Comparison of ENCODE assay signal across 11 mouse cellular contexts in the genomic region with DNA sequence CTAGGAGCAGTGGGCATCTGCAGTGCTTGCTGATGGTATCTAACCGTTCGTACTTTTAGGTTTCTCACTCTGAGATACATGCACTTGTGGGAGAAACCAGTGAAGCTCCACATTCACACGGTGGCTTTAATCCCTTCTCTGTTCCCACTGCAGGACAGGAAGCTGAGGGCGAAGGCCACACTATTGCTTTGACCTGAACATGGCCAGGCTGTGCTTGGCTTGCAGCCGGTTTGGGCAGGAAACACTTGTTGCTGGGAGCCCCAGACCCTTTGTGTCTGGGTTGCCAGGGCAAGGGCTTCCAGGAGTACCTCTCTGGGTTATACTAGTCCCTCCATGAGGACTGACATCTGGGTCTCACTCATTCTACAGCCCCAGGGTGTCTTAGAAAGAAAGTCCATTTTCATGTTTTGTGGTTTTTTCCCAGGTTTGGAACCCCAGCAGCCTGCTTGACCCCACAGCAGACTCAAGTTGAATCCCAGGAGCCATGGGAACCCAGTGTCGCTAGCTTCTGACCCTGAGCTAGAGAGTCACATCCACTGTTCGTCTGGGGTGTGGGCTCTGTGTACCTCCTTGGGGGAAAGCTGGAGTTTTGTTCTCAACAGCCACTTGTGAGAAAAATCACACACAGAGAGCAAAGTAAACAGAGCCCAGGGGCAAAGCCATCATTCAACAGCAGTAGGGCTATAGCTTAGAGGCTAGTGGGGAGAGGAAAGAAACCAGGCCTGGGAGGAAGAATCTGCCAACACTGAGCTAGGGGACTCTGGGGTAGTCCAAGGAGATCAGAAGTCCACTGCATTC. TPM values are rescaled to one million over a fixed set of nuclear protein-coding genes. Genes with fewer than 3 reads are reported as not detected.
A peak's percentile ranks its signal among the peaks of the same experiment; 100 is the strongest.
DNase-seq lines count a peak whose midpoint lies in the region; ATAC-seq and TF ChIP-seq lines count a peak whose summit lies in the region.
"Had no signal": no experiment of that assay in that cellular context is flagged by ENCODE, and none has a peak within 500 bp of the region (broad histone marks: within the 10 kb centered on the region; RNA-seq: fewer than 3 reads in every experiment).

No protein-coding gene starts in this region.

- 42% methylated on average over 7 of the region's 7 CpGs for WGBS in stomach, embryonic 14.5 days
- WGBS in stomach, postnatal 0 days, result 44% methylated on average over 7 of the region's 7 CpGs
- WGBS in stomach, embryonic 15.5 days, result 41% methylated on average over 7 of the region's 7 CpGs

- peak overlapping the region; percentile 71 for H3K27ac ChIP-seq in stomach, embryonic 14.5 days (ENCODE audit: low read length)
- H3K27ac ChIP-seq in stomach, postnatal 0 days (replicated peaks), result no peak overlapping the region; the same call in 1 of the 2 replicates
- H3K27ac ChIP-seq in stomach, embryonic 15.5 days, result 0 out of 2 replicates have a peak overlapping the region, but pooled peaks have one; percentile 19
- H3K27ac ChIP-seq: midbrain, embryonic 12.5 days had no signal

- no peak for TF ChIP-seq EP300 in stomach, postnatal 0 days (optimal IDR thresholded peaks at IDR 0.05)

- DNase-seq in embryo, embryonic 10 days (ENCODE audit: low spot score), result peak; percentile 53
- no peak for DNase-seq in embryo, embryonic 10.5 days (ENCODE audit: low spot score)
- no peak for DNase-seq in stomach, postnatal 0 days (ENCODE audit: low spot score)
- DNase-seq in kidney, postnatal 10 days, result peak; percentile 70
- DNase-seq in layer of hippocampus, adult 11-12 months (ENCODE audit: low spot score), result no peak
- no peak for DNase-seq in thymus, postnatal 25 days
- DNase-seq: B cell, adult 2 months; gastrocnemius, postnatal 36 days had no signal

- H3K9me3 ChIP-seq in stomach, embryonic 14.5 days (ENCODE audit: control insufficient read depth, low read depth, low read length), result no peaks in the 10 kb centered on the region
- no peaks in the 10 kb centered on the region for H3K9me3 ChIP-seq in stomach, postnatal 0 days (ENCODE audit: control insufficient read depth, low read length)
- no peaks in the 10 kb centered on the region for H3K9me3 ChIP-seq in stomach, embryonic 15.5 days

- no peak overlapping the region for H3K9ac ChIP-seq in stomach, embryonic 14.5 days (replicated peaks; ENCODE audit: low read depth, low read length)
- H3K9ac ChIP-seq in stomach, postnatal 0 days (ENCODE audit: low read length), result no peak overlapping the region
- H3K9ac ChIP-seq in stomach, embryonic 15.5 days, result no peak overlapping the region
- H3K9ac ChIP-seq: midbrain, embryonic 12.5 days had no signal

- TF ChIP-seq CTCF in stomach, postnatal 0 days (IDR thresholded peaks at IDR 0.05; ENCODE audit: low read depth), result no peak

- 0 out of 2 replicates have a peak, but pooled peaks have one; percentile 16 for ATAC-seq in stomach, embryonic 14.5 days (ENCODE audit: insufficient number of reproducible peaks, insufficient read depth, low FRiP score, low read depth)
- ATAC-seq in stomach, postnatal 0 days (ENCODE audit: low FRiP score, low TSS enrichment), result no peak
- 0 out of 2 replicates have a peak, but pooled peaks have one; percentile 20 for ATAC-seq in stomach, embryonic 15.5 days (ENCODE audit: insufficient read depth, low FRiP score, low read depth)

- H3K36me3 ChIP-seq in stomach, embryonic 14.5 days (ENCODE audit: control insufficient read depth, insufficient read depth, low read length), result no peaks in the 10 kb centered on the region
- H3K36me3 ChIP-seq in stomach, postnatal 0 days (ENCODE audit: control insufficient read depth, insufficient read depth, low read length), result no peaks in the 10 kb centered on the region
- H3K36me3 ChIP-seq in stomach, embryonic 15.5 days, result no peaks in the 10 kb centered on the region
- H3K36me3 ChIP-seq: midbrain, embryonic 12.5 days had no signal

- H3K4me1 ChIP-seq in stomach, embryonic 14.5 days (ENCODE audit: control insufficient read depth, insufficient read depth, low read length), result peaks cover 27% of the 10 kb centered on the region
- peaks cover 5% of the 10 kb centered on the region; the same call in 1 of the 2 replicates for H3K4me1 ChIP-seq in stomach, postnatal 0 days (replicated peaks; ENCODE audit: control insufficient read depth, insufficient read depth)
- peaks cover 29% of the 10 kb centered on the region for H3K4me1 ChIP-seq in stomach, embryonic 15.5 days

- no peak overlapping the region for H3K4me2 ChIP-seq in stomach, embryonic 14.5 days (replicated peaks; ENCODE audit: low read depth, low read length)
- no peak overlapping the region for H3K4me2 ChIP-seq in stomach, postnatal 0 days (replicated peaks; ENCODE audit: low read depth)
- no peak overlapping the region for H3K4me2 ChIP-seq in stomach, embryonic 15.5 days
- H3K4me2 ChIP-seq: midbrain, embryonic 12.5 days had no signal

- H3K4me3 ChIP-seq in stomach, embryonic 14.5 days (ENCODE audit: low read depth, low read length), result no peak overlapping the region
- H3K4me3 ChIP-seq in stomach, postnatal 0 days (ENCODE audit: low read depth, low read length), result no peak overlapping the region
- H3K4me3 ChIP-seq in stomach, embryonic 15.5 days (replicated peaks), result no peak overlapping the region
- H3K4me3 ChIP-seq: midbrain, embryonic 12.5 days had no signal

- no peaks in the 10 kb centered on the region for H3K27me3 ChIP-seq in stomach, embryonic 14.5 days (ENCODE audit: control insufficient read depth, insufficient read depth, low read length)
- H3K27me3 ChIP-seq in stomach, postnatal 0 days (ENCODE audit: control insufficient read depth, insufficient read depth, low read length), result no peaks in the 10 kb centered on the region
- no peaks in the 10 kb centered on the region for H3K27me3 ChIP-seq in stomach, embryonic 15.5 days (replicated peaks)

RNA-seq across cellular contexts. Expression of a gene that starts 15.8 kb away (rescaled TPM):
- polyA plus RNA-seq in stomach, embryonic 14.5 days (2014; fragmentation: Nextera tagmentation; extraction: Ambion mirVana), result 16.2 and 17.3 TPM in 2 replicates
- 19.6 and 21.9 TPM in 2 replicates for polyA plus RNA-seq in stomach, postnatal 0 days (2015; fragmentation: Nextera tagmentation; extraction: Ambion mirVana)
- polyA plus RNA-seq in stomach, embryonic 15.5 days (2015; fragmentation: Nextera tagmentation; extraction: Ambion mirVana), result 18.9 and 20.6 TPM in 2 replicates

RNA-seq across cellular contexts. Expression of a gene that starts 53.7 kb away (rescaled TPM):
- 2.2 and 8.0 TPM in 2 replicates for polyA plus RNA-seq in stomach, embryonic 14.5 days (2014; fragmentation: Nextera tagmentation; extraction: Ambion mirVana)
- 0.97 and 0.98 TPM in 2 replicates for polyA plus RNA-seq in stomach, postnatal 0 days (2015; fragmentation: Nextera tagmentation; extraction: Ambion mirVana)
- polyA plus RNA-seq in stomach, embryonic 15.5 days (2015; fragmentation: Nextera tagmentation; extraction: Ambion mirVana), result 33.7 and 52.1 TPM in 2 replicates

Comparison
In these comparisons a context has a peak if more than half of its experiments do, and no peak if none do; other contexts are left out.
1. DNase-seq: peak in embryo, embryonic 10 days (single experiment) and kidney, postnatal 10 days (single experiment); none in embryo, embryonic 10.5 days (single experiment), stomach, postnatal 0 days (single experiment), layer of hippocampus, adult 11-12 months (single experiment) and thymus, postnatal 25 days (single experiment).